Mouse (Mus musculus) cerebellum, adult 2 months (tissue): Measurements from ENCODE around the gene Anapc15-ps. TPM values are rescaled to one million over a fixed set of nuclear protein-coding genes. Genes with fewer than 3 reads are reported as not detected.

Experiments used
- DNase-seq, 2 experiments: peaks; one replicate each; pipeline ENCODE4 v3.0.0; 2021
- H3K27ac ChIP-seq: fragments of 200-500 bp; 2 replicates; pipeline ENCODE4 v1.5.1; 2012; ENCODE audit warnings: low read length, control low read depth, inconsistent platforms; ENCODE audit not compliant: insufficient read depth
- H3K27me3 ChIP-seq: fragments of 200-500 bp; 2 replicates; pipeline ENCODE4 v1.6.1; 2012; ENCODE audit warnings: inconsistent platforms, mild to moderate bottlenecking, low read length, moderate library complexity; ENCODE audit not compliant: control insufficient read depth, insufficient read depth
- H3K4me1 ChIP-seq: fragments of 200-500 bp; 2 replicates; pipeline ENCODE4 v1.6.1; 2011; ENCODE audit warnings: low read length; ENCODE audit not compliant: control insufficient read depth, insufficient read depth
- H3K4me3 ChIP-seq: fragments of 200-500 bp; replicated peaks from 2 replicates; pipeline ENCODE3; 2011; ENCODE audit warnings: mild to moderate bottlenecking, low read depth, low read length, control low read depth; ENCODE audit not compliant: insufficient read depth
- CTCF ChIP-seq: fragments of 200-500 bp; IDR thresholded peaks from 2 replicates; pipeline ENCODE4 v1.5.1; 2011; ENCODE audit warnings: low read depth, mild to moderate bottlenecking, control low read depth, low read length, moderate library complexity, borderline replicate concordance; ENCODE audit not compliant: insufficient read depth
- POLR2A ChIP-seq: fragments of 200-500 bp; IDR thresholded peaks from 2 replicates; pipeline ENCODE4 v1.6.1; 2011; ENCODE audit warnings: low read length, control low read depth, borderline replicate concordance; ENCODE audit not compliant: insufficient read depth
- WGBS: fragments of 180-500 bp; shearing (Covaris S2); methylation state at CpG from one replicate; pipeline ENCODE4 v1.1.7; 2018; 5-methylcytosine and 5-hydroxymethylcytosine counted together
- polyA plus RNA-seq: library from polyadenylated mRNA; depleted of rRNA; stranded (reverse); fragments of >200 nt; gene quantifications from 2 replicates; pipeline ENCODE4 v1.2.3, GENCODE M21; 2012

The Anapc15-ps gene
- polyA plus RNA-seq, 1 experiment = 0.85 TPM

DNA sequence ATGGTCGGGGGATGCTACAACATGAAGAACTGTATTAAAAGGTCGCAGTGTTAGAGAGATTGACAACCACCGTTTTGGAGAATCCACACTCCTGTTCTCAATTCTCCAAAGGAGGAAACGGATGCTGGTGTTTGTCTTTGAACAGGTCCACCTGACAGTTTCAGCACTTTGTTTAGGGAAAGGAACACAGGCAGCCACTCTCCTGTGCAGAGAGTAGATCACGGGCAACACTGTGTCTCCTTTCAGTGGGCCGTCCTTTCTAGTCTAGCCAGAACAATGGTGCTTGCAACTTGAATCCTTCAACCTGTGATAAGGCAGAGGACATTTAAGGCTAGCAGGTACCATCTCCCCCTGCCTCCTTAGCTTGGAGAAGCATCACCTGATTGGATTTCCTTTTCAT is 12.9 kb downstream of the Anapc15-ps start:
- Histone ChIP-seq H3K27ac (no peak overlapping the region), H3K27me3 (no peaks in the 10 kb centered on the region), H3K4me1 (no peaks in the 10 kb centered on the region; the same call in 1 of the 2 replicates), H3K4me3 (no peak overlapping the region)
- 89% methylated on average over 6 of the region's 6 CpGs for WGBS
- no peak for DNase-seq
- TF ChIP-seq POLR2A (no peak), CTCF (no peak)

DNA sequence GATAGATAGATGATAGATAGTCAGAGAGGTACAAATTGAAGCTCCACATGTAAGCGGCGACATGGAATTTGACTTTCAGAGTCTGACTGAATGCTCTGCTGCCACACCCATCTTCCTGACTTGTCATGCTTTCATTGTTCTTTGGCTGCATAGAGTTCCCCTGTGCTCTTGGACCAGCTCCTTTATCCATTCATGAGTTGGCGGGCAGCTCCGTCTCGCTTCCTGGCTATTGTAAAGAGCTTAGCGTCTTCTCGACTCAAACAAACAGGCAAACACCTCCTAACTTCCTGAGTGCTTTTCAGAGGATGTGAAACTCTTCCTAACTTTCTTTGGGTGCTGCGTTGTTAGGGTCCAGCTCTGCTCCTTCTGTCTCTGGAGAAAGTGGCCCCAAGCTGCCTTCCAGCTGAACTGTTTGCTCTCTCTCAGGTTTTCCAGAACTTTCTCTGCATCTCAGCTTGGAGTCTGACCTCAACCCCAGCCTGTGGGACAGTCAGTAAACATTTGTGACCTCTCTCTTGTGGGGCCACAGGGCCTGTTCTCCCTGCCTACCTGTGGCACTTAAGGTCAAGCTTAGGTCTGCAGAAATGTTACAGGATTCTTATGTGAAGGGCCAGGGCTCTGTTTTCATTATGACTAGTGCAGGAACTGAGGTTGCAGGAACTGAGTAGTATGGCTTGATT is 13.6 kb downstream of the Anapc15-ps start:
- no peak overlapping the region for H3K4me3 ChIP-seq
- 54% methylated on average over 8 of the region's 8 CpGs for WGBS
- TF ChIP-seq POLR2A = no peak
- TF ChIP-seq CTCF = no peak
- no peaks in the 10 kb centered on the region for H3K27me3 ChIP-seq
- DNase-seq = no peak
- no peak overlapping the region for H3K27ac ChIP-seq
- no peaks in the 10 kb centered on the region; the same call in 1 of the 2 replicates for H3K4me1 ChIP-seq

DNA sequence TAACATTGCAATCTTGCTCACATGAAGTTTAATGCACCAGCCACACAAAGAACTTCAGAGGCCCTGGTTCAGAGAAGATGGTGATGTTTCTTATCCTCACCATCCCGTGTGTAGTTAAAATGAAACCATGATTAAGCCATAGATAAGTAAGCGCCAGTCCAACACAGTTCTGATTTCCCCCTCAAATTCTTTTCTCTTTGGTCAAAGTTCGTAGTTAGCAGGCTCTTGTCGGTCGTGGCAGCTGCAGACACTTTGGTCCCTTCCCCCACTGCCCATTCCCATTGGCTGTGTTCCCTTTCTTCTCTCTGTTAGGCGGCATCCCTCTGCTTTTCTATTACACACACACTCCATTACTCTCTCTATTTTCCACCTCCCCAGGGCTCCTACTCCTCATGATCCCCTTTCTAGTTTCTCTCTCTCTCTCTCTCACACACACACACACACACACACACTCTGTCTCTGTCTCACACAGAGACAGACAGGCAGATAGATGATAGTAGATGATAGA is 14.4 kb downstream of the Anapc15-ps start:
- Histone ChIP-seq H3K4me1 (no peaks in the 10 kb centered on the region; the same call in 1 of the 2 replicates), H3K4me3 (no peak overlapping the region), H3K27me3 (no peaks in the 10 kb centered on the region), H3K27ac (no peak overlapping the region)
- TF ChIP-seq CTCF (no peak), POLR2A (no peak)
- DNase-seq = no peak
- WGBS = 37% methylated on average over 6 of the region's 6 CpGs

DNA sequence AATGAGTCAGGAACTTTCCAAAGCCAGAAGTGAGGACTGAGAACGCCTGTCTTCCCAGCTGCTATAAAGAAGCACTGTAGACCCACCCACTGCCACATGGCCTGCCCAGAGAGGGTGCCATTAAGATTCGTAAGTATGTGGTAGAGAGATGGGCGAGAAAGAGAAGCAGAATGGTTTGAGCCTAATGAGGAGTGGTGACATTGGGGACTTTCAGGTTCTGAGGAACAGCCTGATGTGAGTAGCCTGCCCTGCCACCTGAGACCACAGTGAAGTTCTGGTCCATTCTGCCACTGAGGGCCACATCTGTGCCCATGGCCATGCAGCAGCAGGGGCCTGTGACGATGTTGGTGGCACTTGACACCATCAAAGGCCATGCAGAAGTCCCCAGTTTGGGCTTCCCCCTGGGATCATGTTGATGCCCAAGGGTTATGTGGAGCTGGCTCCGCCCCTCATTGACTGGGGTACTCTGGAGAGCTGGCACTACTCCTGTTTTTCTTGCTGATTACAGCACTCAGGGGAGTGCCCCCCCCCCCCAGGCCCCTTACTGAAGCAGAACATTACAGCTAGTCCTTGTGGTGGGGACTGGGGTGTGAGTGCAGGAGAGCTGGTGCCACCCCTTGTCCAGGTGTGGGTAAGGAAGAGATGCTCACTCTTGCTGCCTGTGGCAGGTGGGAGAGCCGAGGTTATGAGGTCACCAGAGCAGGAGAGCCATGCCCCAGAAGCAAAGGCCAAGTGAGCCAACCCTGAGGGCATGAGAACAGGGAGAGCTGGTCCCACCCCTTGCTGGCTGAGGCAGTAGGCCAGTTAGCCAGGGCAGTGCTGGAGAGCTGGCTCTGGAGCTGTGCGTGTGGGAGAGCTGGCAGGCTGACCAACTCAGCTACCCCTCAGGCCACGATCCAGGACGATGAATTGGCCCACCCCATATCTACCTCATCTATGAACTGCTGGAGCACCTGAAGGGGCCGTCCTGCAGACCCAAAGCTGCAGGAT is 16.7 kb downstream of the Anapc15-ps start:
- no peak overlapping the region for H3K27ac ChIP-seq
- H3K4me1 ChIP-seq = no peaks in the 10 kb centered on the region
- no peak overlapping the region for H3K4me3 ChIP-seq
- no peaks in the 10 kb centered on the region for H3K27me3 ChIP-seq
- TF ChIP-seq POLR2A (no peak), CTCF (no peak)
- DNase-seq = no peak
- WGBS = 55% methylated on average over 10 of the region's 10 CpGs

DNA sequence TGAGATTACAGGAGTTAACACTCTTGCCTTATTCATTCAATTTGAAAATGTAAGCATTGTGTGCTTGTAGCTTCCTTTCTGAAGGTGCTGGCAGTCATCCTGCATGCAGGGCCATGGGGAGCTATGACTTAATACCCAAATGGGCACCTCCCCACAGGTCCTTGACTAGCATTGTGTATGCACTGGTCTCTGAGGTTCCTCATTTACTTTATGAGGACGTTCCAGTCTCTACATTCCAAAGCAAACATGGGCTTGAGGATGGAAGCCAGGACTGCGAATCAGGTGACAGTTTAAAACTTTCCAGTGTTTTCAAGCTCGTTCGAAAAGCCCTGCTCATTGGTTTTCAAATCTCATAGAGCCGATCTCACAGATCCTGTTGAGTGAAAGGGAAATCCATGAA is 21.1 kb downstream of the Anapc15-ps start:
- Histone ChIP-seq H3K27me3 (no peaks in the 10 kb centered on the region), H3K4me3 (no peak overlapping the region), H3K4me1 (no peaks in the 10 kb centered on the region), H3K27ac (no peak overlapping the region)
- no peak for TF ChIP-seq POLR2A
- no peak for TF ChIP-seq CTCF
- DNase-seq = no peak
- WGBS = 92% methylated on average over 5 of the region's 5 CpGs

DNA sequence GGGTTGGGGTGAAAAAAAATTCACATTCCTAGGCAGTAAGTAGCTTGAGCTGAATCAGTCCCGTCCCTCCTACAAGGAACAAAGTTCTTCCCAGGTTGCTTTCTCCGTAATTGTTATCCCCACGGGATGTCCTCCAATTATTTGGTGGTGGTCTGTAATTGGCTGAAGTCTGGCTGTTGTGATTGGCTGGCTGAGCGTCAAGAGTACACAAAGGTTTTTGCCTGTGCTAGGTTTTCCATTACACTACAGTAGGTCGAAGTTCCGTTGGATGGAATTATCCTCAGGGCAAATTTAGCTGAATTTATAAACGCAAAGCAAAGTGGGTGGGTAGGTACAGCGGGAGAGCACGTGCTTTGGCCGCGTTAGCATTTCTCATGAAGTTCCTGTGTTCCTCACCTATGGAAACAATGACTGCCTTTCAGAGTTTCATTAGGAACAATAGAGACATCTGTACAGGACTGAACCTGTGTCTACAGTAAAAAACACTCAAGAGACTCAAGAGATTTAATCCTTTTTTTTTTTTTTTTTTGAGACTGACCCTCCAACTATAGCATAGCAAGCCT is 24.8 kb downstream of the Anapc15-ps start:
- 93% methylated on average over 11 of the region's 11 CpGs for WGBS
- Histone ChIP-seq H3K27ac (no peak overlapping the region), H3K27me3 (no peaks in the 10 kb centered on the region), H3K4me3 (no peak overlapping the region), H3K4me1 (no peaks in the 10 kb centered on the region)
- no peak for DNase-seq
- no peak for TF ChIP-seq CTCF
- TF ChIP-seq POLR2A = no peak

DNA sequence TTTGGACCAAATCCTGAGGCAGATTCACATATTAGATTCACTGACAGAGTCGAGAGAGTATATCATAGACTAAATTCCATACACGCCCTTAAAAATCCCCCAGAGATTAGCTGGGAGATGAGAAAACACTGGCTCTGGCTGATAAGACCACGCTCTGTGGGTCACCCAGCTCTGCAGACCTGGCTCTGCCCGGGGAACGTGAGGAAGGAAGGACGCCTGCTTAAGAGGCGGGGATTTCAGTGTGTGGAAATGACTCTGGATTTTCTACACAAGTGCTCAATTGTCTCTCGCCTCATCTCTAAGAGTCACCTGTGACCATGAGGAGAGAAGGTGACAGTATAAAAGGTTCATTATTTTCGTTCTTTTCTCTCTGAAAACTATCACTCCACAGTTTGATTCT is 26.1 kb downstream of the Anapc15-ps start:
- no peak for DNase-seq
- Histone ChIP-seq H3K4me1 (no peaks in the 10 kb centered on the region), H3K27me3 (no peaks in the 10 kb centered on the region), H3K27ac (no peak overlapping the region), H3K4me3 (no peak overlapping the region)
- 73% methylated on average over 9 of the region's 9 CpGs for WGBS
- TF ChIP-seq CTCF (no peak), POLR2A (no peak)
